20 mouse cellular contexts compared by ENCODE assay signal in genomic region chr6:107218721-107219120, GRCm38 (mm10).
"Had no signal": no experiment of that assay in that cellular context is flagged by ENCODE, and none has a peak within 500 bp of the region (broad histone marks: within the 10 kb centered on the region; RNA-seq: fewer than 3 reads in every experiment).

No protein-coding gene starts in this region.

- H3K27ac ChIP-seq: midbrain, embryonic 10.5 days; midbrain, embryonic 12.5 days; neural tube, embryonic 13.5 days; neural tube, embryonic 15.5 days; stomach, embryonic 15.5 days had no signal

- H3K9me3 ChIP-seq: midbrain, embryonic 10.5 days; midbrain, embryonic 12.5 days; neural tube, embryonic 13.5 days; neural tube, embryonic 15.5 days; stomach, embryonic 15.5 days had no signal

- H3K4me2 ChIP-seq: lung, embryonic 14.5 days; midbrain, embryonic 12.5 days; neural tube, embryonic 13.5 days; neural tube, embryonic 15.5 days; stomach, embryonic 15.5 days had no signal

- DNase-seq: lung, adult 18-20 months; lung, embryonic 14.5 days; lung, postnatal 10 days; lung, postnatal 4 days; midbrain, embryonic 14.5 days; retina, postnatal 1 day; right cerebral cortex, adult 18-20 months; right cerebral cortex, postnatal 25 days; right cerebral cortex, postnatal 4 days; spleen, adult 18-20 months; thymus, adult 18-20 months; thymus, postnatal 14 days; thymus, postnatal 36 days had no signal

- ATAC-seq: midbrain, embryonic 16.5 days had no signal

- H3K27me3 ChIP-seq: midbrain, embryonic 12.5 days; neural tube, embryonic 13.5 days; neural tube, embryonic 15.5 days; stomach, embryonic 15.5 days had no signal

- H3K9ac ChIP-seq: lung, embryonic 14.5 days; midbrain, embryonic 12.5 days; neural tube, embryonic 13.5 days; neural tube, embryonic 15.5 days; stomach, embryonic 15.5 days had no signal

- H3K4me3 ChIP-seq: midbrain, embryonic 10.5 days; midbrain, embryonic 12.5 days; myocyte; neural tube, embryonic 13.5 days; neural tube, embryonic 15.5 days; stomach, embryonic 15.5 days had no signal

- H3K4me1 ChIP-seq: midbrain, embryonic 10.5 days; midbrain, embryonic 12.5 days; neural tube, embryonic 13.5 days; neural tube, embryonic 15.5 days; stomach, embryonic 15.5 days had no signal

- H3K36me3 ChIP-seq: midbrain, embryonic 10.5 days; midbrain, embryonic 12.5 days; neural tube, embryonic 13.5 days; neural tube, embryonic 15.5 days; stomach, embryonic 15.5 days had no signal
